Mouse (Mus musculus) heart, embryonic 13.5 days (tissue): Measurements from ENCODE around the gene Tmf1. TPM values are rescaled to one million over a fixed set of nuclear protein-coding genes. Genes with fewer than 3 reads are reported as not detected.

Experiments used
- ATAC-seq: fragments of 200-750 bp; cut with Nextera tagmentation; 2 replicates; pipeline ENCODE4 v1.8.0; 2017; ENCODE audit warnings: moderate TSS enrichment; ENCODE audit not compliant: insufficient number of reproducible peaks, low FRiP score, low TSS enrichment; ENCODE audit errors: extremely low read depth
- H3K27ac ChIP-seq: fragments of 300-500 bp; sonication (generic); replicated peaks from 2 replicates; pipeline ENCODE4 v1.5.1; 2015; ENCODE audit warnings: moderate library complexity, mild to moderate bottlenecking, inconsistent platforms
- H3K27me3 ChIP-seq: fragments of 300-500 bp; sonication (generic); replicated peaks from 2 replicates; pipeline ENCODE4 v1.6.1; 2015; ENCODE audit warnings: mild to moderate bottlenecking, inconsistent platforms
- H3K36me3 ChIP-seq: fragments of 300-500 bp; sonication (generic); 2 replicates; pipeline ENCODE4 v1.6.1; 2015; ENCODE audit warnings: mild to moderate bottlenecking, inconsistent platforms
- H3K4me1 ChIP-seq: fragments of 300-500 bp; sonication (generic); 2 replicates; pipeline ENCODE4 v1.6.1; 2015; ENCODE audit warnings: inconsistent platforms
- H3K4me2 ChIP-seq: fragments of 300-500 bp; sonication (generic); 2 replicates; pipeline ENCODE4 v1.6.1; 2015; ENCODE audit warnings: inconsistent platforms, mild to moderate bottlenecking, moderate library complexity
- H3K4me3 ChIP-seq: fragments of 300-500 bp; sonication (generic); 2 replicates; pipeline ENCODE4 v1.5.1; 2015; ENCODE audit warnings: moderate library complexity, mild to moderate bottlenecking, inconsistent platforms
- H3K9ac ChIP-seq: fragments of 300-500 bp; sonication (generic); 2 replicates; pipeline ENCODE4 v1.6.1; 2015; ENCODE audit warnings: inconsistent platforms, mild to moderate bottlenecking, moderate library complexity
- H3K9me3 ChIP-seq: fragments of 300-500 bp; sonication (generic); 2 replicates; pipeline ENCODE4 v1.6.1; 2016; ENCODE audit warnings: inconsistent platforms
- WGBS: fragments of 180-500 bp; shearing (Covaris S2); methylation state at CpG from one replicate; pipeline ENCODE4 v1.1.7; 2015; ENCODE audit warnings: mixed read lengths; 5-methylcytosine and 5-hydroxymethylcytosine counted together
- polyA plus RNA-seq: library from polyadenylated mRNA; unstranded; fragments of >200 nt; fragmentation: Nextera tagmentation; extraction: Ambion mirVana; gene quantifications from 2 replicates; pipeline ENCODE4 v1.2.1, GENCODE M21; 2015

Gene Tmf1
- polyA plus RNA-seq, 1 experiment from 2014 or later = 23.6 TPM

GRCm38 (mm10) chr6:97104264-97104852 is 74.6 kb downstream of the Tmf1 start:
- no peak for ATAC-seq
- peaks cover 28% of the 10 kb centered on the region for H3K27me3 ChIP-seq

More at GRCm38 (mm10) chr6:97104264-97104852, 74.6 kb downstream of the Tmf1 start:
- H3K36me3 ChIP-seq = no peaks in the 10 kb centered on the region
- no peak overlapping the region for H3K9ac ChIP-seq
- H3K9me3 ChIP-seq = no peaks in the 10 kb centered on the region
- no peak overlapping the region for H3K27ac ChIP-seq
- no peak overlapping the region for H3K4me2 ChIP-seq
- peaks cover 6% of the 10 kb centered on the region; the same call in 1 of the 2 replicates for H3K4me1 ChIP-seq
- WGBS = 65% methylated on average over 7 of the region's 7 CpGs
- no peak overlapping the region for H3K4me3 ChIP-seq

Other genes with a start within 250 kb of the Tmf1 start
- gene Fam19a4, start 118.7 kb downstream of the Tmf1 start, polyA plus RNA-seq = not detected in 2 replicates
- 11.1 and 12.6 TPM in 2 replicates for gene Eogt, start 29.9 kb downstream of the Tmf1 start, polyA plus RNA-seq
- gene Uba3, start 26.5 kb upstream of the Tmf1 start, polyA plus RNA-seq = 68.6 and 74.0 TPM in 2 replicates
- gene Arl6ip5, start 31.6 kb upstream of the Tmf1 start, polyA plus RNA-seq = 82.7 and 96.9 TPM in 2 replicates
- 14.3 and 16.7 TPM in 2 replicates for gene Lmod3, start 73.6 kb upstream of the Tmf1 start, polyA plus RNA-seq